ENCODE assay signal across 17 mouse cellular contexts in genomic region chr9:40539588-40540140, GRCm38 (mm10). TPM values are rescaled to one million over a fixed set of nuclear protein-coding genes. Genes with fewer than 3 reads are reported as not detected.
DNase-seq lines count a peak whose midpoint lies in the region; ATAC-seq and TF ChIP-seq lines count a peak whose summit lies in the region.
"Had no signal": no experiment of that assay in that cellular context is flagged by ENCODE, and none has a peak within 500 bp of the region (broad histone marks: within the 10 kb centered on the region; RNA-seq: fewer than 3 reads in every experiment).

No protein-coding gene starts in this region.

- H3K4me3 ChIP-seq in forebrain, embryonic 10.5 days, result no peak overlapping the region
- H3K4me3 ChIP-seq in forebrain, embryonic 13.5 days, result no peak overlapping the region
- H3K4me3 ChIP-seq in hindbrain, embryonic 14.5 days (replicated peaks; ENCODE audit: low read length), result no peak overlapping the region
- H3K4me3 ChIP-seq in midbrain, postnatal 0 days (ENCODE audit: low read depth, low read length), result no peak overlapping the region
- H3K4me3 ChIP-seq in limb, embryonic 10.5 days, result no peak overlapping the region
- no peak overlapping the region for H3K4me3 ChIP-seq in kidney, embryonic 14.5 days (ENCODE audit: low read length)
- H3K4me3 ChIP-seq: embryonic facial prominence, embryonic 12.5 days; lung, embryonic 15.5 days had no signal

- H3K4me1 ChIP-seq in forebrain, embryonic 10.5 days, result peaks cover 32% of the 10 kb centered on the region
- H3K4me1 ChIP-seq in forebrain, embryonic 13.5 days, result peaks cover 38% of the 10 kb centered on the region
- H3K4me1 ChIP-seq in hindbrain, embryonic 14.5 days (replicated peaks; ENCODE audit: control insufficient read depth, insufficient read depth, low read length), result peaks cover 4% of the 10 kb centered on the region; the same call in 1 of the 2 replicates
- H3K4me1 ChIP-seq in midbrain, postnatal 0 days (ENCODE audit: insufficient read depth, low read length), result 0 out of 2 replicates have a peak, but pooled peaks cover 4% of the 10 kb centered on the region
- H3K4me1 ChIP-seq in limb, embryonic 10.5 days, result no peaks in the 10 kb centered on the region
- H3K4me1 ChIP-seq in kidney, embryonic 14.5 days (ENCODE audit: control insufficient read depth, insufficient read depth, low read length), result no peaks in the 10 kb centered on the region

- 57% methylated on average over 8 of the region's 8 CpGs for WGBS in forebrain, embryonic 10.5 days
- WGBS in forebrain, embryonic 13.5 days, result 17% methylated on average over 8 of the region's 8 CpGs
- 39% methylated on average over 8 of the region's 8 CpGs for WGBS in hindbrain, embryonic 14.5 days
- 46% methylated on average over 8 of the region's 8 CpGs for WGBS in midbrain, postnatal 0 days
- WGBS in limb, embryonic 10.5 days, result 83% methylated on average over 8 of the region's 8 CpGs
- WGBS in kidney, embryonic 14.5 days, result 82% methylated on average over 8 of the region's 8 CpGs

- no peak for TF ChIP-seq CTCF in midbrain, postnatal 0 days (IDR thresholded peaks at IDR 0.05)

- no peak overlapping the region for H3K9ac ChIP-seq in forebrain, embryonic 13.5 days
- no peak overlapping the region for H3K9ac ChIP-seq in hindbrain, embryonic 14.5 days
- no peak overlapping the region for H3K9ac ChIP-seq in midbrain, postnatal 0 days (replicated peaks; ENCODE audit: low read length, poor library complexity, severe bottlenecking)
- no peak overlapping the region for H3K9ac ChIP-seq in kidney, embryonic 14.5 days (ENCODE audit: low read depth, low read length)
- H3K9ac ChIP-seq: embryonic facial prominence, embryonic 12.5 days; lung, embryonic 15.5 days had no signal

- no peaks in the 10 kb centered on the region for H3K9me3 ChIP-seq in forebrain, embryonic 10.5 days
- no peaks in the 10 kb centered on the region for H3K9me3 ChIP-seq in forebrain, embryonic 13.5 days (replicated peaks)
- H3K9me3 ChIP-seq in hindbrain, embryonic 14.5 days (ENCODE audit: control insufficient read depth, low read length), result no peaks in the 10 kb centered on the region
- H3K9me3 ChIP-seq in midbrain, postnatal 0 days (ENCODE audit: low read length), result no peaks in the 10 kb centered on the region
- no peaks in the 10 kb centered on the region for H3K9me3 ChIP-seq in limb, embryonic 10.5 days (replicated peaks)
- no peaks in the 10 kb centered on the region for H3K9me3 ChIP-seq in kidney, embryonic 14.5 days (ENCODE audit: control insufficient read depth, low read length)
- H3K9me3 ChIP-seq: embryonic facial prominence, embryonic 12.5 days; lung, embryonic 15.5 days had no signal

- H3K4me2 ChIP-seq in forebrain, embryonic 13.5 days, result no peak overlapping the region
- H3K4me2 ChIP-seq in hindbrain, embryonic 14.5 days (replicated peaks), result no peak overlapping the region
- no peak overlapping the region for H3K4me2 ChIP-seq in midbrain, postnatal 0 days (ENCODE audit: low read depth, low read length, poor library complexity, severe bottlenecking)
- no peak overlapping the region for H3K4me2 ChIP-seq in kidney, embryonic 14.5 days (replicated peaks; ENCODE audit: low read depth, low read length)
- H3K4me2 ChIP-seq: embryonic facial prominence, embryonic 12.5 days; liver, embryonic 11.5 days; lung, embryonic 15.5 days had no signal

- DNase-seq in forebrain, embryonic 10.5 days (ENCODE audit: extremely low spot score, low spot score), result no peak
- DNase-seq in hindbrain, embryonic 14.5 days (ENCODE audit: low spot score), result no peak
- DNase-seq in midbrain, postnatal 0 days (ENCODE audit: low spot score), result peak; percentile 71
- DNase-seq in limb, embryonic 10.5 days (ENCODE audit: low spot score), result no peak
- no peak for DNase-seq in cerebellum, postnatal 4 days (ENCODE audit: low spot score in 2 of 2)
- DNase-seq: adrenal gland, postnatal 10 days; heart, postnatal 14 days; kidney, postnatal 25 days; layer of hippocampus, adult 9-11 months had no signal

- H3K27ac ChIP-seq in forebrain, embryonic 10.5 days, result peak overlapping the region; percentile 3; the same call in 1 of the 2 replicates
- peak overlapping the region; percentile 70 for H3K27ac ChIP-seq in forebrain, embryonic 13.5 days
- no peak overlapping the region for H3K27ac ChIP-seq in hindbrain, embryonic 14.5 days
- peak overlapping the region; percentile 38; the same call in 1 of the 2 replicates for H3K27ac ChIP-seq in midbrain, postnatal 0 days (ENCODE audit: low read depth, low read length)
- no peak overlapping the region for H3K27ac ChIP-seq in limb, embryonic 10.5 days
- H3K27ac ChIP-seq in kidney, embryonic 14.5 days (ENCODE audit: low read depth, low read length), result no peak overlapping the region
- H3K27ac ChIP-seq: embryonic facial prominence, embryonic 12.5 days; lung, embryonic 15.5 days had no signal

- H3K27me3 ChIP-seq in forebrain, embryonic 10.5 days (ENCODE audit: poor library complexity, severe bottlenecking), result 0 out of 2 replicates have a peak, but pooled peaks cover 4% of the 10 kb centered on the region
- no peaks in the 10 kb centered on the region for H3K27me3 ChIP-seq in forebrain, embryonic 13.5 days
- H3K27me3 ChIP-seq in hindbrain, embryonic 14.5 days (ENCODE audit: control insufficient read depth, insufficient read depth, low read length), result no peaks in the 10 kb centered on the region
- H3K27me3 ChIP-seq in midbrain, postnatal 0 days (ENCODE audit: insufficient read depth, low read length), result no peaks in the 10 kb centered on the region
- no peaks in the 10 kb centered on the region for H3K27me3 ChIP-seq in limb, embryonic 10.5 days (ENCODE audit: low read depth, poor library complexity, severe bottlenecking)
- no peaks in the 10 kb centered on the region for H3K27me3 ChIP-seq in kidney, embryonic 14.5 days (ENCODE audit: control insufficient read depth, insufficient read depth, low read length)
- H3K27me3 ChIP-seq: embryonic facial prominence, embryonic 12.5 days; lung, embryonic 15.5 days had no signal

- H3K36me3 ChIP-seq in forebrain, embryonic 10.5 days (replicated peaks), result no peaks in the 10 kb centered on the region
- H3K36me3 ChIP-seq in forebrain, embryonic 13.5 days (ENCODE audit: poor library complexity, severe bottlenecking), result no peaks in the 10 kb centered on the region
- H3K36me3 ChIP-seq in hindbrain, embryonic 14.5 days (replicated peaks; ENCODE audit: control insufficient read depth, insufficient read depth), result no peaks in the 10 kb centered on the region
- no peaks in the 10 kb centered on the region for H3K36me3 ChIP-seq in midbrain, postnatal 0 days (ENCODE audit: insufficient read depth, low read length)
- H3K36me3 ChIP-seq in limb, embryonic 10.5 days, result no peaks in the 10 kb centered on the region
- no peaks in the 10 kb centered on the region for H3K36me3 ChIP-seq in kidney, embryonic 14.5 days (ENCODE audit: control insufficient read depth, insufficient read depth, low read length)
- H3K36me3 ChIP-seq: embryonic facial prominence, embryonic 12.5 days; lung, embryonic 15.5 days had no signal

- ATAC-seq in forebrain, embryonic 13.5 days, result peak; percentile 66
- peak; percentile 78; the same call in 1 of the 2 replicates for ATAC-seq in hindbrain, embryonic 14.5 days (ENCODE audit: low FRiP score)
- peak; percentile 32; the same call in 1 of the 2 replicates for ATAC-seq in midbrain, postnatal 0 days (ENCODE audit: low FRiP score)
- ATAC-seq in kidney, embryonic 14.5 days (ENCODE audit: low FRiP score, low TSS enrichment), result no peak
- ATAC-seq: CD4-positive, CD25-positive, alpha-beta regulatory T cell, adult 4 months; intestine, embryonic 16.5 days had no signal

RNA-seq across cellular contexts. Expression of gene Gramd1b, which starts 8.5 kb away (rescaled TPM):
- 3.3 and 3.8 TPM in 2 replicates for polyA plus RNA-seq in forebrain, embryonic 10.5 days (2016; fragmentation: Nextera tagmentation; extraction: Ambion mirVana)
- polyA plus RNA-seq in forebrain, embryonic 13.5 days (2015; fragmentation: Nextera tagmentation; extraction: Ambion mirVana), result 7.8 and 8.1 TPM in 2 replicates
- polyA plus RNA-seq in hindbrain, embryonic 14.5 days (2014; fragmentation: Nextera tagmentation; extraction: Ambion mirVana), result 15.0 and 15.1 TPM in 2 replicates
- total RNA-seq in midbrain, postnatal 0 days (2014; rRNA removed), result 48.3 and 51.8 TPM in 2 replicates
- 13.2 and 19.1 TPM in 2 replicates for polyA plus RNA-seq in midbrain, postnatal 0 days (2015; fragmentation: Nextera tagmentation; extraction: Ambion mirVana)
- polyA plus RNA-seq in limb, embryonic 10.5 days (2016; fragmentation: Nextera tagmentation; extraction: Ambion mirVana), result 2.0 and 2.7 TPM in 2 replicates
- polyA plus RNA-seq in kidney, embryonic 14.5 days (2014; fragmentation: Nextera tagmentation; extraction: Ambion mirVana), result 6.1 and 7.4 TPM in 2 replicates
- total RNA-seq: MEL had no signal

Comparison
In these comparisons a context has a peak if more than half of its experiments do, and no peak if none do; other contexts are left out.
1. H3K27ac ChIP-seq: peak in forebrain, embryonic 10.5 days (single experiment), forebrain, embryonic 13.5 days (single experiment) and midbrain, postnatal 0 days (single experiment); none in hindbrain, embryonic 14.5 days (single experiment), limb, embryonic 10.5 days (single experiment) and kidney, embryonic 14.5 days (single experiment).